Mouse (Mus musculus) CH12F3 (cell line): ENCODE measurements around the gene Map1s.

Experiments
- in situ Hi-C: fragments of 300-500 bp; cut with MboI; formaldehyde crosslinking; loops from 2 replicates; pipeline ENCODE4 v1.14.3; 2020; ENCODE audit warnings: low sequenced_read_pairs

Map1s gene

DNA sequence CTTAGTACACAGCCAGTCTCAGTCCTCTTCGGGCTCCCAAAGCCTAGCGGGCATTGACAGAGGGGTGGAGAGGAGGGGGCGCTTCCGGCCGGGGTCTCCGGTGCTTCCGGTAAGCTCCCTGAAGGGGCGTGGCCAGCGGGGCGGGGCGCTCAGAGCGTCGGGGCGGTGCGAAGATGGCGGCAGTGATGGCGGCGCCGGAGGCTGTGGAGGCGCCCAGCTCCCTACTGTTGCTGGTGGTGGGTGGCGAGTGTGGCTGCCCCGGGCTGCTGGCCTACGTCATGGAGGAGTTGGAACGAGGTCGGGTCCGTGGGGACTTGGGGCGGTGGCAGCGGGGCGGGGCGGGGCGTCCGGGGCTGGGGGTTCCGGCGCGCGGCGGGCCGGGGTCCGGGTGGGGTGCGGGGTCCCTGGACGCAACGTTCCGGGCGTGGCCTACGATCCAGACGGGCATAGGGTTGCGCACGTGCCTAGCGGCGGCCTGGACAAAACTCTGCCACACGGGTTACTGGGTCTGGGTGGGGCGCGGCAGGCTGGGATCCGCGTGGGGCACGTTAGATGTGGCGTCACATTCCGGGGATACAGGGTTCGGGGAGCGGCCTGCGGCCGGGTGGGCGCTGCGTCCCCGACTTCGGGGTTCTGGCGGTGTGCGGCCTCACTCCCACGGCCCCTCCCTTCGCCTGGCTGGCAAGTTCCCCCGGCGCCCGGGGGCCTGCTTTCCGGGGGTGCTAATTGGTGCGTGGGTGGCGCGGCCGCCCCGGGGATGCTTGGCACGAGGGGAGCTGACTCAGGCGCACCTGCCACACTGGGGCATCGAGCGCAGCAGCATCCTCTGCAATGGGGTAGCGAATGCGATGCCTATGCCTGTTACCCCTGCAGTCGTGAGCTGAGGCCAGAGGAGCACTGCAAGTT lies at the start of gene Map1s:
Gene Map1s (plus strand): TSS at position 102 of the 906 bp plus-strand sequence.
- in situ Hi-C loops = no loop called here

DNA sequence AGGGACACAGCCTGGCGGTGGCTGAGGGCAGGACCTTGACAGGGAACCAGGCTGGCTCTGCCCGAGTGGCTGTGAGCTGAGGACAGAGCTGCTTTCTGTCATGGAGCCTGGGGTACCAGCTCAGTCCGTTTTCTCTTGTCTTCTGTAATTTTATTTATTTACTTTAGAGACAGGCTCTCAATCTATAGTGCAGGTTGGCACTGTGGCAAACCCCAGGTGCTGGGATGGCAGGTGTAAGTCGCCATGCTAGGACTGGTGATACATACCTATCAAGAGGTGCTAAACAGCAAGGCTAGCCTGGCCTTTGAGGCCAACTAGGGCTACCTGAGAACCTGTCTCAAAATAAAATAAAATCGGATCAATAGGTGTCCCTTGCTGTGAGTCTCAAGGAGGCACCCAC lies 49.7 kb upstream of the Map1s start:
- in situ Hi-C loops = no loop called here

DNA sequence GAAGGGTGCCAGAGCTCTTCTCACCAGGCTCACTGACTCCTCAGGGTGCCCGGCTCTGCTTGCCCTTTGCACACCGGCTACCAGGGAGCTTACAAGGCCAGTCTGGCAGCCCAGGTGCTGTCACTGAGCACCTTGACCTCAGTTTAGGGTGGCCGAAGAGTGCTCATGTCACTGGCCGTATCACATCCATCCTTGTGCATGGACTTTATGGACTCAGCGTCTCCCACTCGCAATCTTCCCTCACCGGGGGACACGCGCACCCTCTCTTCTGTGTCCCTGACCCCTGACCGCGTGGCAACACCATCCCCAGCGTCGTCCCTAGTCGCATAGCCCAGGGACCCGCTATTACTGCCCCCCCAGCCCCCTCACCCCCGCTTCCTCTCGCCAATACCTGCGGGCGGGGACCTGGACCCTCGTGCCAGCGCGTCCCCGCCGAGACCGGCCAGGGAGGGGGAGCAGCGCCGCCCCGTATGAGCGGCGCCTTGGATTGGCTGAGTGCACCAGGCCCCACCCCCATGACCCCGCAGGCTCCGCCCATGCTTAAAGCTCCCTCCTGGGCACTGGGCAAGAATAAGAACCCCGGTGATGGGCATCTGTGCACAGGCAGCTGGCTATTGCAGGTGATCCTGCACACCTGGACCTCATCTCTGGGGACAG lies 49.1 kb upstream of the Map1s start:
- in situ Hi-C loops = no loop called here

GRCm38 (mm10) chr8:70857516-70857915 lies 48.2 kb upstream of the Map1s start:
- in situ Hi-C loops = no loop called here

DNA sequence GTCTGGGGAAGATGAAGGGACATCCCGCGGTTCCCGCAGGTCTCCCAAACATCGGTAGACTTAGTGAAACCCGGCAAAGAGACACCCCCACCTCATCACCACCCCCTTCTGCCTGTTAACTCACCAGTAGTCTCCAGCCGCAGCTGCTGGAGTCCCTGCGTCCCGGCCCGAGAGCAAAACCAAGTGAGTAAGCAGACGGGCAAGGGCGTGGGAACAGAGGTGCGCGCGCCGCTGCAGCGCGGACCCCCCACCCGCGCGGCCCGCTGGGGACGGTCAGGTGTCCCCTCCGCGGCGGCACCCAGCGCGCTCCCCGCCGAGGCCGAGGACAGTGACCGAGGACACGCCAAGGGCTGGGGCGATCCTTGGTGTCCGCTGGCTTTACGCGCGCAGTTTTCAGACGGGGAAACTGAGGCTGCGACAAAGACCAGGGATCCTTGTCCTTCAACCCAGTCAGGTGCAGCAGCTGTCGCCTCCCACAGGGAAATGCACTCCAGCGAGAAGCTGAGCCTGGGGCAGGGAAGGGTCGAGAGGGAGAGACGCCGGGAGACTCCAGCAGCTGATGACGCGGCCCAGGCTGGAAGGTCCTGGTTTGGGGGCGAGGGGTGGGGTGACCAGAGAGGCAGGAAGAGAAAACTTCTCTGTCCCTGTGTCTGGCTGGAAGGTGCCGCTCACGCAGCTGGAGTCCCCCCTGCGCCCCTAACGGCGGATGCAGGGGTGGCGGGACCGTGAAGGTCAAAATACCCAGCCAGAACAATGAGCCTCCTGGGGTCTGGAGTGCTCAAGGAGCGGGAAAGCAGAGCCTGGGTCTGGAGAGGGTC lies 42.7 kb upstream of the Map1s start, which contains the start of gene Kcnn1:
Gene Kcnn1 (minus strand): TSS at position 435 of the 818 bp plus-strand sequence.
- in situ Hi-C loops = no loop called here

DNA sequence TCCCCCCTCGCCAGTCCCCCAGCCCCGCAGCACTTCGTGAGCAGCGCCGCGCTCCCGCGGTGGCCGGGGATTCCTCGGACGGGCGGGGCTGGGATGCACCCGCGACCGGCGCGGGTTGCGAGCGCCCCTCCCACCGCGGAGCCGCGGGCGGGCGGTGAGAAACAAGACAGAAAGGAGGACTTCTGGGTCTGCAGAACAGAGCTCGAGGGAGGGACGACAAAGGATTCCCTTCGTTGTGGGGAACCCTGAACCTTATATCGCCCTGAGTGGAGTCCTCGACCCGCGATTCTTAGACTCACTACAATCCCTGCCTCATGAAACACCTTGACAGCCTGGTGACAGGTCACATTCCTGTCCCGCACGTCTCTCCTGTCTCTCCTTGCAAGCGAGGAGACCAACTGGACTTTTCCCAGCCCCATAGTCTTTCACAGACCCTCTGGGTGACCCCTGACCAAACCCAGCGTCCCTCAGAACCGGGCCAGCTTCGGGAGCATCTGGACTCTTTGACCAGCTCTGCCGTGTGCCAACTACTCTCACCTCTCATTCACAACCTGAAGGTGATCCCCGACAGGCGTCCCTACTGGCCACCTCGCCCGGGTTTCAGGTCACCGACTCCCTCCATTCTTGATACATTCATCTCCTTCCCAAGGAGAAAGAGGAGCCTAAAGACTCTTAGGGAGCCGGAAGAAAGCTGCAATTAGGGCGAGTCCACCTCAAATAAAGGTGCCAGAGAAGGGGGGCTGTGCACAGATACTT lies 41.6 kb upstream of the Map1s start:
- in situ Hi-C loops = no loop called here

GRCm38 (mm10) chr8:70864712-70865221 lies 41.0 kb upstream of the Map1s start:
- in situ Hi-C loops = no loop called here

DNA sequence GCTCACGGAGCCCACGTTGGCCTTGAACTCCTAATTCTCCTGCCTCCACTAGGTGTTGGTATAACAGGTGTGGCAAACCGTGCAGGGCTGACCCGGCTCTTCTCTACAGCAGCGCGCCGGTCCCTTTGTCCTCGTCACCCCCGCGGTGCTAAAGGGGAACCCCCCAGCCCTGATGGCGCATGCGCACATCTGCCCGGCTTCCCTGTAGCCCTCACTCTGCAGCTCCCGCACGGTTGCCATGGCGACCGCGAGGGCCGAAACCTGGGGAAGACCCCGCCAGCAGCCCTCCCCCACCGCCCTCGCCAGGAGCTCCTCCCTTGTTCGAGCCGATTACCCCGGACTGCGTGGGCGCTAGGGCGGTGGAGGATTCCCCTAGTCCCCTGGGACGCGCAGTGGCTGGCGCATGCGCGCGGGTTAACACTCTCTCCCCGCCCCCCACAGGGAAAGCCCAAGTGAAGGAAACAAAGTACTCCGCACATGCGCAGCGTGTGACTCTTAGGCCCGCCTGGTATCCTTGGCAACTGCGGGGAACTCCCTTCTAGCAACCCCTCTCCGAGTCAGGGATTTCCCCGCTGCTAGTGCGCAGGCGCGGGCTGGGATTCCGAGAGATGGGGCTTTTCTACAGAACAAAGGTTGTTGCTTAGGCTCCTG lies 40.3 kb upstream of the Map1s start:
- in situ Hi-C loops = no loop called here

GRCm38 (mm10) chr8:70866001-70866520 lies 39.7 kb upstream of the Map1s start:
- in situ Hi-C loops = no loop called here

DNA sequence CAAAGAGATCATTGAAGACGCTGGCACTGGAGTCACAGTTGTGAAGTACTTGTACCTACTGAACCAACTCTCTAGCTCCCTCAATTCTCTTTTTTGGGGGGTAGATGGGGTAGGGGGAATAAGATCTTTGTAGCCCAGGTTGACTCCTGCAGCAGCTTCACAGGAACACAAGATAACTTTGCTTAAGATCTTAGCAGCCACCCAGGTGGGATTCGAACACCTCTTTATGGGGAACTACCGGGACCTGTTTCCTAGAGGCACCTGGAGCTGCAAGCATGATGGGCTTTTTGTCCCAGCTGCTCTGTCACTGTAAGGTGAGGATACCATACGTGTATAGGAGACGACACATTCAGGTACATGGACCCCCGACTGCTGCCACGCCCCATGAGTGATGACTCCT lies 39.2 kb upstream of the Map1s start:
- in situ Hi-C loops = no loop called here

DNA sequence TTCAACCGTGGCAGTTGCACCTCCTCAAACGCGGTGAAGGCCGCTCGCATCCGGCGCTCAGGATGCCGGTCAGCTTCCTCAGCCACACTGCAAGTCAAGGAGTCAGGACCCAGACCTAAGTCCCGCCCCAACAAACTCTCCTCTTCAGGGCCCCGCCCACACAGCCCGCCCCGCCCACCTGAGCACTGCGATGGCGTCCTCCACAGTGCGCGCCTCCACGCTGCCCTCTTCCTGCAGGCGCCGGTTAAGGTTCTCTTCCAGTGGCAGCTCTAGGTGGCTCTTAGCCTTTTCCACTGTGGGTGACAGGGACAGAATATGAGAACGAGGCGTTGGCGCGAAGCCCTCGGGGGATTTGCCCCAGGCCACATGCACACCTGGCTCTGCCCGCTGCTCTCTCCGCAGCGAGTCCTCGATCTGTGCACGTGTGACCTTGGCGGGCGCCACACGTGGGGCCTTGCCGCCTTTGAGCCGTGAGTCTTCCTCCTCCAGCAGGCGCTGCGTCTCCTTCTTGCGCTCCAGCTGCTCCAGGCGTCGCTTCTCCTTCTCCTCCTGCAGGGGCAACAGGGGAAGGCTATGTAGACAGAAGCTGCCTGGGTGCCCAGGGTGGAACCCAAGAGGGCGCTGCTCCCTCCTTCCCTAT lies 37.1 kb upstream of the Map1s start:
- in situ Hi-C loops = no loop called here

DNA sequence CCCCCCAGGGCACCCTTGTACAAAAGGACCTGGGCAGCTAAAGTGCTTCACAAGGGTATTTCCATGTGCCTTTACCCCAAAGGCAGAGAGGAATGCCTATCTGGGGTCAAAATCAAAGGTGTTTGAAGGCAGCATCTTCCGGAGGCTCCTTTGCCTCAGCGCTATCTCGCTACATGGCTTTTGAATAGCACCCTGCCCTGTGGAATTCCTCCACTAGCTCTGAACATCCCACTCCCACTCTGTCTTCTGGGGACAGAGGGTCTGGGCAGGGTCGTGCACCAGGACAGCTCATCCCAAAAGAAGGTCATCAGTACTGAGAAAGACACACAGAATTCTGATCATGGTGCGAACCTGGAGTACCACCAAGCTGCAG lies 36.5 kb upstream of the Map1s start:
- in situ Hi-C loops = no loop called here

DNA sequence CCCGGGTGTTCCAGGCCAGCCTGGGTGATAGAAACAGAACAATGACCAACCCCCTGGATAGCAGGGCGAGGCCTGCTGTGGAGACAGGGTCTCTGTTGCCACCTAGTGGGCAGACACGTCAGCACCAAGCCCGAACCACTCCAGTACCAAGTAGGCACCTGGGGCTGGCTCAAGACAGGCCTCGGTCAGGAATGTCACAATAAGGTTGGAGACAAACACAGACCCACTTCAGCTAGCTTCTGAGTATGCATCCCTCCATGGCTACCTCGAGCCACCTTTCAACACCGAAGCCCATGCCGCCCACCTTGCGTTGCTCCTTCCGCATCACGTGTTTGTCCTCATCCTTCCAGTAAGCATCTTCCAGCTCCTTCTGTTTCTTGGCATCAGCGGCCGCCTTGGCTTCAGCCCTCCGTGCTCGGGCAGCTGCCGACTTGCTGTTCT lies 36.1 kb upstream of the Map1s start:
- in situ Hi-C loops = no loop called here

DNA sequence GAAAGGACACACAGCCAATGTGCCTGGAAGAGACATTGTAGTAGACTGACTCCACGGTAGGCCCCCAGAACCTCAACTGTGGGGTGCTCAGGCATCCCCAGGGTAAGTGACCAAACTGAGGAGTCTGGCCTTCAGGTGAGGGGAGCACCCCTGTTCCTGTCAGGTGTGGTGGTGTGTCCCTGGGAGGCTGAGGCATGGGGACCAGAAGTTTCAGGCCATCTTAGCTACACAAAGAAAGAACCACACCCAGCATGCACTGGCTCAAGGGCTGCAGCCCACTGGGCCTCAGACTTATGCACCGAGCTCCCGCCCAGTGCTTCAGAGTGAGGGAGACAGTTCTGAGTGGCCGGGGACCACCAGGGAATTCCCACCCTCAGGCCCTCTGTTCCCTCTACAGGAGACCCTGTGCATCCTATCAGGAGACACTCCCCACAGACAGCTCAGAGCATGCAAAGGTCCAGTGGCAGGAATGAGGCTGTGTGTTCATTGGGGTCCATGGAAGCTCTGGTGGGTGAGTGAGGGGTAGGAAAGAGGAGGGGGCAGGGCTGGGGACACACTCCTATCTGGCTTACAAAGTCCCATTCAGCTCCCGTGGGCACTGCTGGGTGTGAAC lies 34.4 kb upstream of the Map1s start:
- in situ Hi-C loops = no loop called here

- in situ Hi-C loops = no loop called here
Measured at GRCm38 (mm10) chr8:70872643-70873363, 32.9 kb upstream of the Map1s start.

DNA sequence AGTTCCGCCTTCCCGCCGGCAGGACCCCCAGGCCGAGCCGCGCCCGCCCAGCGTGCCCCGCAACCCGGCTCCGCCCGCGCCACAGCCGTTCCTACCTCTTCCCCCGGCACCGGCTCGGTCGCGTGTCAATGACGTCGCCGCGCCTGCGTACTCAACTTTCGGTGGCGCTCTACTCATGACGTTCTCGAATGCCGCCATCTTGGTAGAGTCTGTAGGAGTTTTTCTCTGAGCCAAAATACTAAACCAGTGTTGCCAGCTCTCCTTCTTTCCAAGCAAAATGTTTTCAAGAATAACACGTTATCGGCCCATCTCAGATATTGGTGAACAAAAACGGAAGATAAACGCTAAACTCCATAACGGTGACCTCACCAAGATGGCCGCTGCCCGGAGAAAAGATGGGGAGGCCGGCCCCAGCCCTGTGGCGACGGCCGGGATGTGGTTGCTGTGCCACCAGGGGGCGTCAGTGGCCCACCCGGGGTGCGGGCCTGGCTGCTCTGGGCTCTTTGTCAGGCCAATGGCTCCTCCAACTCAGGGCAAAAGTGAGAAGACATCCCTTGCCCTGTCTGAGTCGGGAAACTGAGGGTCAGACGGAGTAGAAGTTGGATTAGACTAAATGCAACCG lies 32.3 kb upstream of the Map1s start, which contains the start of gene Ccdc124:
Gene Ccdc124 (minus strand): TSS at position 572 of the 622 bp plus-strand sequence.
- in situ Hi-C loops = no loop called here

GRCm38 (mm10) chr8:70874441-70874840 lies 31.3 kb upstream of the Map1s start:
- in situ Hi-C loops = no loop called here
